Mouse (Mus musculus) intestine, embryonic 15.5 days (tissue): ENCODE data around the gene Sh2d5. TPM values are rescaled to one million over a fixed set of nuclear protein-coding genes. Genes with fewer than 3 reads are reported as not detected.
A peak's percentile ranks its signal among the peaks of the same experiment; 100 is the strongest.

ENCODE experiments used
- ATAC-seq: fragments of 200-750 bp; cut with Nextera tagmentation; 2 replicates; pipeline ENCODE4 v1.8.0; 2017; ENCODE audit warnings: moderate TSS enrichment, moderate library complexity
- H3K27ac ChIP-seq: fragments of 300-500 bp; sonication (generic); 2 replicates; pipeline ENCODE4 v1.5.1; 2015; ENCODE audit warnings: mild to moderate bottlenecking, inconsistent platforms
- H3K27me3 ChIP-seq: fragments of 300-500 bp; sonication (generic); replicated peaks from 2 replicates; pipeline ENCODE4 v1.6.1; 2015; ENCODE audit warnings: inconsistent platforms
- H3K36me3 ChIP-seq: fragments of 300-500 bp; sonication (generic); 2 replicates; pipeline ENCODE4 v1.6.1; 2015; ENCODE audit warnings: inconsistent platforms
- H3K4me1 ChIP-seq: fragments of 300-500 bp; sonication (generic); replicated peaks from 2 replicates; pipeline ENCODE4 v1.6.1; 2015; ENCODE audit warnings: inconsistent platforms
- H3K4me2 ChIP-seq: fragments of 300-500 bp; sonication (generic); replicated peaks from 2 replicates; pipeline ENCODE4 v1.6.1; 2015; ENCODE audit warnings: mild to moderate bottlenecking, inconsistent platforms
- H3K4me3 ChIP-seq: fragments of 300-500 bp; sonication (generic); replicated peaks from 2 replicates; pipeline ENCODE4 v1.5.1; 2015; ENCODE audit warnings: inconsistent platforms
- H3K9ac ChIP-seq: fragments of 300-500 bp; sonication (generic); 2 replicates; pipeline ENCODE4 v1.6.1; 2015; ENCODE audit warnings: inconsistent platforms
- H3K9me3 ChIP-seq: fragments of 300-500 bp; sonication (generic); 2 replicates; pipeline ENCODE4 v1.6.1; 2016; ENCODE audit warnings: inconsistent platforms
- WGBS: fragments of 180-500 bp; shearing (Covaris S2); methylation state at CpG from one replicate; pipeline ENCODE4 v1.1.7; 2015; 5-methylcytosine and 5-hydroxymethylcytosine counted together
- polyA plus RNA-seq: library from polyadenylated mRNA; unstranded; fragments of >200 nt; fragmentation: Nextera tagmentation; extraction: Ambion mirVana; gene quantifications from 2 replicates; pipeline ENCODE4 v1.2.1, GENCODE M21; 2015

Gene Sh2d5
- 0.62 and 0.69 TPM in 2 replicates for polyA plus RNA-seq

DNA sequence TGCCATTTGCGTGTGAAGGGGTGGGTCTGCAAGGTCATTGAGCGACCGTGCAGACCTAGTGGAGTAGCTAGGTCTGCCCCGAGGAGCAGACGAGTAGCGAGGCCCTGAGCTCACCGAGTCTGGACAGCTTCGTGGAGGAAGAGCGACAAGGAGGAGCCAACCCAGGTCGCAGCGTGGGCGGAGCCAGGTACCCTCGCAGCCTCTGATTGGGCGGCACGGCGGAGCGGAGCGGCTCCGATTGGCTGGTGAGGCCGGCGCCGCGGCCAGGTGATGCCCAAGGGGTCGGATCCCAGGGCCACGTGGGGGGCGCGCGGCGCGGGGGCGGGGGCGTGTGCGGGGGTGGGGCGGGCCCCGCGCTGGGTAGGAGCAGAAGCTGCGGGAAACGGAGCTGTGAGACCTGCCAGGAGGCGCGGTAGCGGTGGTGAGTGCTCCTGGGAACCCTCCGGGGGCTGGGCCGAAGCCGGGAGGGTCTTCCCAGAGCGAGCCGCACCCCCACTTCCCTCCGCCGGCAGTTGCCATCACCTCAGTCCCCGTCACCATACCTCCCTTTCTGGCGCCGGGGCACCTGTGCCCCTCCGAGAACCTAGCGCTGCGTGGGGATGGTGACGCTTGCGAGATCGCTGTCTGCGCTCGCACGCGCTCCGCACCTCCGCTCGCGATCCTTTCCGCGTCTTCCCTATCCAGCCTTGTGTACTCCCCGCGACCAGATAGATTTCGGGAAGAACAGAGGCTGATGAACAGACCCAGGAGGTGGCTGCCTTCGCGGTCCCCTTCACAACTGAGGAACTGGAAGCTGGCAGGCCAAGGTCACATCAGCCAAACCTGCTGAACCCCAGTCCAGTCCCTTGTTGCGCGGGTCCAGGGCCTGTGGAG is at the start of gene Sh2d5, which contains the start of gene Kif17:
Gene Sh2d5, plus strand, starts transcription at position 316 of the 873 bp plus-strand sequence.
Gene Kif17, plus strand, starts transcription at position 348 of the 873 bp plus-strand sequence.
- peak within 1 kb of the TSS; percentile 41 for H3K9ac ChIP-seq
- no peaks in the 10 kb centered on the region for H3K9me3 ChIP-seq
- H3K36me3 ChIP-seq = no peaks in the 10 kb centered on the region
- H3K27me3 ChIP-seq = peaks cover 19% of the 10 kb centered on the region
- H3K4me1 ChIP-seq = peaks cover 28% of the 10 kb centered on the region
- peak within 1 kb of the TSS; percentile 52 for H3K4me3 ChIP-seq
- peak; percentile 93 for ATAC-seq
- H3K27ac ChIP-seq = no peak within 1 kb of the TSS
- 1% methylated on average over 74 of the region's 74 CpGs for WGBS
- H3K4me2 ChIP-seq = peak within 1 kb of the TSS; percentile 100

DNA sequence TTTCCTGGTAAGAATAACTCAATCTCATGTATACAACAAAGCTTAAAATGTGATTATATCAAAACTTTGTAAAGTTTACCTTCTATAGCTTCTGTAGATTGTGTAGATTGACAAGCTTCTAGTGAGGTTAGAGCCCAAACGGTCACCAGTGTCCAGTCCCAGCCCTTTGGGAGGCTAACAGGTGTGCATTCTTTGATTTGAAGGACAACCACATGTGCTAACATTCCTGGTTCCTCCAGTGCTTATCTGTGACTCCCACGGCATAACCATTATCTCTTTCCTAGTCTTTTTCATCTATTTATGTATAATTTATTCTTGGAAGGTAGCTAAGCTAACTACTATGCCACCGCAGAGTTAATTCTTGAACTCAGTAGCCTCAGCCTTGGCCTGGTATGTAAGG is 49.4 kb upstream of the Sh2d5 start:
- WGBS = 83% methylated on average over 3 of the region's 3 CpGs
- no peak overlapping the region for H3K4me2 ChIP-seq
- no peak for ATAC-seq
- no peak overlapping the region for H3K27ac ChIP-seq
- no peak overlapping the region for H3K4me3 ChIP-seq
- H3K9ac ChIP-seq = no peak overlapping the region
- peaks cover 55% of the 10 kb centered on the region for H3K36me3 ChIP-seq
- no peaks in the 10 kb centered on the region for H3K4me1 ChIP-seq
- no peaks in the 10 kb centered on the region for H3K27me3 ChIP-seq
- H3K9me3 ChIP-seq = no peaks in the 10 kb centered on the region

DNA sequence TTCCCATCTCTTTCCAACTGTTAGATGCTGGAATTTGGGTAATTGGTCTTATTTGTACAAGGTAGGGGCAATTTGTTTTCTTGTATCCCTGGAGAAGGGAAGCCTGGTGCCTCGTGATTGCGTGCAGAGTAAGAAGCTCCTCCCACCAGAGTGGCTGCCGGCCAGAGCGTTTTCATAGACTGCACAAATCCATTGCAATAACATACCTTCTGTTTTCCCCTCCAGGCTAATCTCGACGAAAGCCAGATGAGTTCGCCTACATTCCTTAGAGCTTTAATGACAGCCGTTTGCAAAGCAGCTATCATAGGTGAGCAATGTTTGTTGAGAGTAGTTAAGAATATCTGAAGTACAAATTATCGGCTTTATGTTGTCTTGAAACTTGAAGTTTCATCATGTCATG is 48.5 kb upstream of the Sh2d5 start:
- no peaks in the 10 kb centered on the region for H3K4me1 ChIP-seq
- ATAC-seq = no peak
- H3K4me2 ChIP-seq = no peak overlapping the region
- 56% methylated on average over 9 of the region's 9 CpGs for WGBS
- no peak overlapping the region for H3K9ac ChIP-seq
- peaks cover 48% of the 10 kb centered on the region for H3K36me3 ChIP-seq
- H3K4me3 ChIP-seq = no peak overlapping the region
- no peaks in the 10 kb centered on the region for H3K9me3 ChIP-seq
- no peaks in the 10 kb centered on the region for H3K27me3 ChIP-seq
- H3K27ac ChIP-seq = no peak overlapping the region

DNA sequence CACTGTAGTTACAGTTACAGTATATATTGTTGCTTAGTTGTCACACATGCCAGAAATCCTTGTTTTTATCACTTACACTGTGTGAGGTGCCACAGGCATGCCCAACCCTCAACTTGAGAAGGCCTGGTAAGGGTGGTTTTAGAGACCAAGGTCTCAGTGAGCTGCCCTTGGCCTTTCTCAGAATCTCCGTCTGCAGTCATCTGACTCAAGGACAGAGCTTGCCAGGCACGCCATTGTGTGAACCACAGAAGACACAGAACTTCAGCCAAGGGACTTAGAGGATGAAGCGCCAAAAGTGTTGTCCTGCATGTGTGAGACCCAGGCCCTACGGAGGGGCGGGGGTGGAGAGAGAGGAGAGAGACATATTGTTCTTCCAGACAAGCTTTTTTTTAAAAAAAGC is 40.1 kb upstream of the Sh2d5 start:
- H3K4me1 ChIP-seq = no peaks in the 10 kb centered on the region
- H3K9ac ChIP-seq = no peak overlapping the region
- H3K27me3 ChIP-seq = no peaks in the 10 kb centered on the region
- no peak overlapping the region for H3K4me2 ChIP-seq
- WGBS = 91% methylated on average over 5 of the region's 5 CpGs
- no peaks in the 10 kb centered on the region for H3K9me3 ChIP-seq
- peaks cover 17% of the 10 kb centered on the region for H3K36me3 ChIP-seq
- ATAC-seq = no peak
- H3K4me3 ChIP-seq = no peak overlapping the region
- H3K27ac ChIP-seq = no peak overlapping the region

DNA sequence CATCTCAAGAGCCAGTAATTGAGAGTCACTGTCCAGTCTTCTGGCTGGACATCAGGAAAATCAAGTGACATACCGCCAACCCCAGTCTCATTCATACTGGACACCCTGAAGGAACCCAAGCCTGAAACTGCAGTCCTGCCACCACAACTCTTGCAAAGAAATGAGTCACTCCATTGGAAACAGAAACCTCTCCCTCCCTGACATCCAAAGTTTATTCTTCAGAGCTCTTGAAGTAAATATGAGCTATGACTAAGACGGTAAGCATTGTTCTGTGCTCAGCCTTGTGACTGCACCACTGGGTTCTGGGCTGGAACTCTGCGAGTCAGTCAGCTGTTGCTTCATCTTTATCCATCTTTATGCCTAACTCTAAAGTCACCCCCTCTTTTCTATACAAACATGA is 36.3 kb upstream of the Sh2d5 start:
- no peaks in the 10 kb centered on the region for H3K27me3 ChIP-seq
- H3K9me3 ChIP-seq = no peaks in the 10 kb centered on the region
- no peak overlapping the region for H3K4me3 ChIP-seq
- no peak overlapping the region for H3K27ac ChIP-seq
- ATAC-seq = no peak
- H3K9ac ChIP-seq = no peak overlapping the region
- 71% methylated on average over 3 of the region's 3 CpGs for WGBS
- H3K36me3 ChIP-seq = peaks cover 7% of the 10 kb centered on the region
- peaks cover 14% of the 10 kb centered on the region for H3K4me1 ChIP-seq
- H3K4me2 ChIP-seq = no peak overlapping the region

DNA sequence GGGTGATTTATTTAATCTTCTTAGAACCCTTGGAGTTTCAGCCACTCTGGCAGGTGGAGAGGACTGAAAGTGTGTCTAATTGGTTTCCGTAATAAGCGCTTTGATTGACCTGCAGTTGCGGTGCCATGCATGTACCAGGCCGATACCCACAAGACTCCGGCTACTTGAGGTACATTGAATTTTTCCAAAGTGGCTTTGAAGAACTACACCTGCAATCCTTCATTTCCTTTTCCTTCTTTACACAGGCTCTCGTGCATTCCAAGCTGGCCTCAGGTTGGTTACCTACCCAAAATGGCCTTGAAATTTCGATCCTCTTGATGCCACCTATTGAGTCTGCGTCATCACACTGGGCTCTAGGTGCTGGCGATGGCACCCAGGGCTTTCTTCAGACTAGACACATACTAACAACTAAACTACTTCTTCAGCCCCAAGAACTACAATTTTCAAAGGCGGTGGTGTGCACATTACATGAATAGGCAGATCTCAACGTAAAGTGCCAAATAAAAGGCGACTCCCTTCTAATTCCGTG is 34.5 kb upstream of the Sh2d5 start:
- Histone ChIP-seq H3K4me1 (peaks cover 24% of the 10 kb centered on the region), H3K4me3 (peak overlapping the region; percentile 95), H3K27ac (peak overlapping the region; percentile 99), H3K9me3 (no peaks in the 10 kb centered on the region), H3K27me3 (no peaks in the 10 kb centered on the region), H3K4me2 (peak overlapping the region; percentile 74), H3K9ac (peak overlapping the region; percentile 93), H3K36me3 (no peaks in the 10 kb centered on the region)
- WGBS = 42% methylated on average over 13 of the region's 13 CpGs
- no peak for ATAC-seq

DNA sequence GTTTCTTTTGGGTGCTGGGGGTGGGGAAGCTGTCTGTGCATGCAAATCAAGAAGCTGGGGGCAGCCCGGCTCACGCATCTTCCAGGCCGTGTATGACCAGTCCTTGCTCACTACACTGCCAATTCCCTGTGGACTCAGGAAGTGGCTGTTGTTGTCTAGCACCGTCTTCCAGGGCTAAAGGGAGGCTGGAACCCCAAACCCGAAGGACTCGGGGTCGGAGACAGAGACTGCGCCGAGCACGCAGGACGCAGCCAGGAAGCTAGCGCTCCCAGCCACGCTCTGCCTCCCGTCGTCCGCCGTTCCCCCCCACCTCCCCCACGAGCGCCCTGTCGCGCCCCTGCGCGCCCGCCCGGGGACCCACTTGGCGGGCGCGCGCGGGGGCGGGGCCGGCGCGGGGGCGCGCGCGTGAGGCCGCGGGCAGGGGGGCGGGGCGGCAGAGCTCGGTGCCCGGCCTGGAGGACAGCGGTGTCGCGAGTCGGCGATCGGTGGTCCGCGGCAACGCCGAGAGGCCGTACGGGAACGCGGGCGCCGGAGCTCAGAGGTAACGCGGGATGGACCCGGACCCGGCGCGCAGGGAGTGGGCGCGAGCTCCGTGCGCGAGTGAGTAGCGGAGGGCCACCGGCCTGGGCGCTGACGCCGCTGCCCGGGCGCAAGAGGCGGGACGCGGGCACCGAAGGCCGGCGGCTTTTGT is 33.9 kb upstream of the Sh2d5 start, which contains the start of gene Hp1bp3:
Gene Hp1bp3, plus strand, starts transcription at position 97 of the 691 bp plus-strand sequence.
- Histone ChIP-seq H3K27me3 (no peaks in the 10 kb centered on the region), H3K27ac (peak within 1 kb of the TSS; percentile 99), H3K9ac (peak within 1 kb of the TSS; percentile 96), H3K4me1 (peaks cover 24% of the 10 kb centered on the region), H3K4me3 (peak within 1 kb of the TSS; percentile 95), H3K36me3 (no peaks in the 10 kb centered on the region), H3K9me3 (no peaks in the 10 kb centered on the region), H3K4me2 (peak within 1 kb of the TSS; percentile 79)
- peak; percentile 82 for ATAC-seq
- under 1% methylated on average over 84 of the region's 84 CpGs for WGBS

DNA sequence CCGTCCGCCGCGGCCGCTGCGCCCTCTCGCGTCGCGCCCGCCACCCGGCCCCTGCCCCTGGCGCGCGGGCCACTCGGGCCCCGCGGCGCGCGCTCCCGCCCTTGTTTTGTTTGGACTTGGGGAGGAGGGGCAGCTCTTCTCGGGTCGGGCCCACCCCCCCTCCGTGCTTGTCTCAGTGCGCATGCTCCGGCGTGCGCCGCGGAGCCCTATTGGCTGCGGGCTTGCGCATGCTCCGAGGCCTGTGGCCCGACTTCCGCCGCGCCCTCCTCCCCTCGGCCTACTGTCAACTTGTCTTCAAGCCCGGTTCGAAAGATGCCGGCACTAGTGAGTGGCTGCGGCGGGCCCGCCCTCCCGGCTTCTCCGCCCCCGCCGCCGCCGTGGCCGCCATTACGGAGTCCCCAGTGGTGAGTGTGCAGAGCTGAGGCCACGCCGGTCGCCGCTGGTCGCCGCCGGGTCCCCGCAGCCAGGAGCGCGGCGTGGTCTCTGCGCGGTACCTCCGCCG is 33.3 kb upstream of the Sh2d5 start:
- Histone ChIP-seq H3K36me3 (no peaks in the 10 kb centered on the region; the same call in 1 of the 2 replicates), H3K9me3 (no peaks in the 10 kb centered on the region), H3K4me1 (peaks cover 24% of the 10 kb centered on the region), H3K27me3 (no peaks in the 10 kb centered on the region), H3K27ac (peak overlapping the region; percentile 99), H3K4me3 (peak overlapping the region; percentile 95), H3K9ac (peak overlapping the region; percentile 96), H3K4me2 (peak overlapping the region; percentile 79)
- ATAC-seq = peak; percentile 98
- WGBS = under 1% methylated on average over 68 of the region's 68 CpGs

DNA sequence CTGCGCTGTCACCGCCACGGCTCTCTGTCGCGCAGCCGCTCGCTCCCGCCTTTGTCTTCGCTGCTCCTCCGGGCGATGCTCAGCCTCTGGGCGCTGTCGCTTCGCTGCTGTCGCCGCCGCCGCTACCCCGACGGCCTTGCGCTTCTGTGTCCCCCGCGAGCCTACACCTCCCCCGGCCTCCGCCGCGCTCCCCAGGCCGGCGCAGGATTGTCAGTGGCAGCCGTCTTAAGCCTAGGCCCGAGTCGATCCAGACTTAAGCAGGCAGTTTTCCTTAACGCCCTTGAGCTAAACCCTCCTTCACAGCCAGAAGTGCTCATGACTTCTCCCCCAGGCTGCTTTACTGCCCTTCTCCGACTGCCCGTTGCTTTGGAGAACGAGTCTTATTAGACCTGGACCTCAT is 32.8 kb upstream of the Sh2d5 start:
- H3K4me3 ChIP-seq = peak overlapping the region; percentile 95
- H3K4me2 ChIP-seq = peak overlapping the region; percentile 79
- no peaks in the 10 kb centered on the region for H3K27me3 ChIP-seq
- peak; percentile 21; the same call in 1 of the 2 replicates for ATAC-seq
- H3K4me1 ChIP-seq = peaks cover 24% of the 10 kb centered on the region
- under 1% methylated on average over 36 of the region's 36 CpGs for WGBS
- H3K9me3 ChIP-seq = no peaks in the 10 kb centered on the region
- H3K36me3 ChIP-seq = no peaks in the 10 kb centered on the region; the same call in 1 of the 2 replicates
- peak overlapping the region; percentile 96 for H3K9ac ChIP-seq
- peak overlapping the region; percentile 82 for H3K27ac ChIP-seq

DNA sequence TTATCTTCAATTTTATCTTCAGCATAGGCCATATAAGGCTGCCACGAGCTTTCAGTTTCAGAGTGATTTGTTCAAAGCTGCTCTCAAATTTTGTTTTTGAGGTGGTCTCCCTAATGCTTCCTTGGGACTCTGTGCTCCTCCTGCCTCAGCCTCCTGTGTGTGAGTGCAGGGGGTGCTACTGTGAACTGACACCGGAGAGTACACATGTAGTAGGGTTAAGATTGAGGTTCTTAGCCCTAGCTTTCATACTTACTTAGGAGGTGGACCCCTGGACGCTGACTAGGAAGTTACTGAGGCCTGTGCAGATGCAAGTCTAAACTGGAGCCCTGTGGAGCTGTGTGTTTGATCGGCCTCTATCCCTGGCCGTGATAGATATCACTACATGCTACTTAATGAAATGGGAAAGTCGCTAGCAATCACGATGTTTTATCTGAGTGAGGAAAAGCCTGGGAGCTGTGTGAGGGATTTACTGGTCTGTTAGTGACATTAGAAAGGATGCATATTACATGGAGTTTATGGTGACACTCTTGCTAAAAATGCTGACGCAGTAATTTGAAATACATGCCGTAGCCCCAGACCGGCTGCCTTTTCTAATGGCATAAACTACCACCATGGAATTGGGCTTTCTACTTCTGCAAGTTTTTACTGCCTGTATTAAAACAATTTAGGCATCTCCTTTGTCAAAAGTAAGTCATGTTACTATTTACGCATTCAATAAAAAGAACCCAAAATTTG is 32.1 kb upstream of the Sh2d5 start:
- H3K27me3 ChIP-seq = no peaks in the 10 kb centered on the region
- H3K27ac ChIP-seq = no peak overlapping the region
- H3K4me1 ChIP-seq = peaks cover 24% of the 10 kb centered on the region
- H3K36me3 ChIP-seq = peaks cover 1% of the 10 kb centered on the region; the same call in 1 of the 2 replicates
- whole genome bisulfite sequencing = 73% methylated on average over 11 of the region's 11 CpGs
- peak overlapping the region; percentile 96 for H3K9ac ChIP-seq
- no peaks in the 10 kb centered on the region for H3K9me3 ChIP-seq
- no peak for ATAC-seq
- H3K4me2 ChIP-seq = peak overlapping the region; percentile 79
- H3K4me3 ChIP-seq = peak overlapping the region; percentile 95

DNA sequence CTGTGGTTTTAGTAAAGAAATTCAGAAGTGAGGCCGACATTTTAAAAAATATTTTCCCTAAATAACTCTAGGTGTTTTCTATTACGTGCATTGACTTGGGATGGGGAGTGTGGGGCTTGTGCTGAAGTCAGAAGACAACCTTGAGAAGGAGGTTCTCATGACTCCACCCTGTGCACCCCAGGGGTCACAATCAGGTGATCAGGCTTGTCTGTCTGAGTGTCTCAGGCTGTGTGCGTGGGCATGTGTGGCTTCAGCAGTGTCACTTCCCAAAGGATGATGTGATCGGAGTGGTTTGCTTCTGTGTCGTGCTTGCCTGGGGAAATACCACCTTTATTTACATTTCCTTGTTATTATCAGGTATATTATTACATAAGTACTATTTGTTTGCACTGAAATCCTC is 30.9 kb upstream of the Sh2d5 start:
- Histone ChIP-seq H3K9me3 (no peaks in the 10 kb centered on the region), H3K9ac (no peak overlapping the region), H3K27ac (no peak overlapping the region), H3K4me3 (no peak overlapping the region), H3K27me3 (no peaks in the 10 kb centered on the region), H3K4me1 (peaks cover 24% of the 10 kb centered on the region), H3K4me2 (no peak overlapping the region), H3K36me3 (peaks cover 12% of the 10 kb centered on the region)
- ATAC-seq = no peak
- 78% methylated on average over 5 of the region's 5 CpGs for WGBS
